Mouse (Mus musculus) kidney, adult 2 months (tissue): ENCODE measurements around the gene Cdk10. TPM values are rescaled to one million over a fixed set of nuclear protein-coding genes. Genes with fewer than 3 reads are reported as not detected.

Experiments
- DNase-seq: peaks from one replicate; pipeline ENCODE4 v3.0.0; 2021
- H3K27ac ChIP-seq: fragments of 200-500 bp; 2 replicates; pipeline ENCODE4 v1.5.1; 2012; ENCODE audit warnings: low read depth, low read length, control low read depth, inconsistent platforms; ENCODE audit not compliant: insufficient read depth
- H3K27me3 ChIP-seq: fragments of 200-500 bp; replicated peaks from 2 replicates; pipeline ENCODE4 v1.6.1; 2012; ENCODE audit warnings: mild to moderate bottlenecking, moderate library complexity, low read length, inconsistent platforms; ENCODE audit not compliant: control insufficient read depth, insufficient read depth
- H3K36me3 ChIP-seq: fragments of 200-500 bp; 2 replicates; pipeline ENCODE4 v1.6.1; 2012; ENCODE audit warnings: mild to moderate bottlenecking, moderate library complexity, low read length, inconsistent platforms; ENCODE audit not compliant: control insufficient read depth, insufficient read depth
- H3K4me1 ChIP-seq: fragments of 200-500 bp; 2 replicates; pipeline ENCODE4 v1.6.1; 2011; ENCODE audit warnings: low read length; ENCODE audit not compliant: control insufficient read depth, insufficient read depth
- H3K4me3 ChIP-seq: fragments of 200-500 bp; 2 replicates; pipeline ENCODE4 v1.5.1; 2011; ENCODE audit warnings: mild to moderate bottlenecking, low read depth, low read length, control low read depth; ENCODE audit not compliant: insufficient read depth
- CTCF ChIP-seq: fragments of 200-500 bp; conservative IDR thresholded peaks from 2 replicates; pipeline ENCODE4 v1.5.1; 2011; ENCODE audit warnings: low read depth, mild to moderate bottlenecking, control low read depth, low read length, moderate library complexity, mixed read lengths; ENCODE audit not compliant: insufficient read depth, insufficient read length
- POLR2A ChIP-seq: fragments of 200-500 bp; IDR thresholded peaks from one replicate; pipeline ENCODE4 v1.6.1; 2011; ENCODE audit warnings: low read depth, low read length, control low read depth
- WGBS: fragments of 180-500 bp; shearing (Covaris S2); methylation state at CpG from one replicate; pipeline ENCODE4 v1.1.7; 2018; 5-methylcytosine and 5-hydroxymethylcytosine counted together
- polyA plus RNA-seq: library from polyadenylated mRNA; depleted of rRNA; stranded (reverse); fragments of >200 nt; gene quantifications from 2 replicates; pipeline ENCODE4 v1.2.3, GENCODE M21; 2012; rRNA removed

Gene Cdk10
- polyA plus RNA-seq, 1 experiment, result 53.3 TPM

- Histone ChIP-seq H3K4me1 (no peaks in the 10 kb centered on the region), H3K36me3 (no peaks in the 10 kb centered on the region), H3K27me3 (no peaks in the 10 kb centered on the region), H3K27ac (no peak overlapping the region), H3K4me3 (no peak overlapping the region)
- TF ChIP-seq POLR2A (no peak), CTCF (no peak)
- 79% methylated on average over 5 of the region's 5 CpGs for WGBS
- no peak for DNase-seq
Measured at GRCm38 (mm10) chr8:123274447-123274846, 49.8 kb downstream of the Cdk10 start.

- 93% methylated on average over 12 of the region's 12 CpGs for WGBS
- DNase-seq, result no peak
- no peaks in the 10 kb centered on the region for H3K36me3 ChIP-seq
Measured at GRCm38 (mm10) chr8:123275096-123275495, 50.5 kb downstream of the Cdk10 start.

DNA sequence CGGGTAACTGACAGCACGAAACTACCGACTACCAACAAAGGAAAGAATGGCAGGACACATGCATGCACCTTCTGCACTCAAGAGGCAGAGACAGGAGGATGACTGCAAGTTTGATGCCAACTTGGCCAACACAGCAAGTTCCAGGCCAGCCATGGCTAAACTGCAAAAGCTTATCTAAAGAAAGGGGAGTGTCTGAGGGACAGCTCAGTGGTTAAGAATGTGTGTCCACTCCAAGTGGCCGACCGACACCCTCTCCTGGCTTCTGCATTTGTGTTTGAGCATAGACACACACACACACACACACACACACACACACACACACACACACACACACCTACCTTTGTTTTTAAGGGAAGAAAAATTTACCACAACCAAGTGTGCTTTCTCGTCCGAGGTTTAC is 53.8 kb downstream of the Cdk10 start:
- WGBS, result 70% methylated on average over 7 of the region's 7 CpGs

More at GRCm38 (mm10) chr8:123275096-123275495, 50.5 kb downstream of the Cdk10 start:
- Histone ChIP-seq H3K4me1 (no peaks in the 10 kb centered on the region), H3K27me3 (no peaks in the 10 kb centered on the region), H3K27ac (no peak overlapping the region), H3K4me3 (no peak overlapping the region)
- TF ChIP-seq CTCF (no peak), POLR2A (no peak)

GRCm38 (mm10) chr8:123279828-123280227 is 55.2 kb downstream of the Cdk10 start:
- Histone ChIP-seq H3K4me3 (no peak overlapping the region), H3K4me1 (no peaks in the 10 kb centered on the region), H3K27ac (no peak overlapping the region), H3K27me3 (no peaks in the 10 kb centered on the region), H3K36me3 (no peaks in the 10 kb centered on the region)
- 93% methylated on average over 4 of the region's 4 CpGs for WGBS
- TF ChIP-seq CTCF, result no peak
- TF ChIP-seq POLR2A, result no peak
- no peak for DNase-seq

More for the DNA sequence above, 53.8 kb downstream of the Cdk10 start:
- H3K36me3 ChIP-seq, result no peaks in the 10 kb centered on the region
- TF ChIP-seq CTCF (no peak), POLR2A (no peak)
- no peak overlapping the region for H3K4me3 ChIP-seq
- DNase-seq, result no peak
- H3K27me3 ChIP-seq, result no peaks in the 10 kb centered on the region
- H3K27ac ChIP-seq, result no peak overlapping the region
- no peaks in the 10 kb centered on the region for H3K4me1 ChIP-seq

DNA sequence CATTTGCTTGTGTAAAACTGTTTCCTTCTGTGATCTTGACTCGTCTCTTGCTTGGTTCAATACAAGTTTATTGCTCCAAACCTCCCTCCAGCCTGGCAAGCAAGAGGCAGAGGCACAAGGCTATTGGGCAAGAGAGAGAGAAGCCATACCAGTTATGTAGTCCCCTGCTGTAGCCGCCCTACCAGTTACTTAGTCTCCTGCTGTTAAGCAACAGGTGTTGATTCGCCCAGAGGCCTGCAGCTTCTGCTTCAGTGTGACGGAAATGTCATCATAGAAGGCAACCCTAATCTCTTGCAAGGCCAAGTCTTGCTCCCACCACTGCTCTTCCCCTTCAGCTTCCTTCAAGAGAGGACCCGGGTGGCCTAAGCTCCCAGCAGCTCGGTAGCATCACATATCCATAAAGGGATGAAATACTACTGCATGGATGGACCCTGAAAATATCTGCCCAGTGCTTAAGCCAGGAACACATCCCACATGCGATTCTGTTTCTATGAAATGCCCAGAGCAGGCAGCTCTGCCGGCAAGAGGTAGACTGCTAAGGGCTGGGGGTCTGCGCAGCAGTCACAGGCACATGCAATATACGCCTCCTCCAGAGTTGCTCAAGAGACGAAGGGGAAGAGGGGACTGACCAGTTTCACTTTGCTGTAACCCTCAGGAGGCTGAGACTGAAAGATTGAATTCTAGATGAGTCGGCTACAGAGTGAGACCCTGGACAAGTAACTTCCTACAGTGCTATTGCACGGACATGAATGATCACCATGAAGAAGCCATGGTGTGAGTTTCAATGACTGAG is 55.9 kb downstream of the Cdk10 start:
- Histone ChIP-seq H3K27ac (no peak overlapping the region), H3K36me3 (no peaks in the 10 kb centered on the region), H3K27me3 (no peaks in the 10 kb centered on the region), H3K4me3 (no peak overlapping the region), H3K4me1 (no peaks in the 10 kb centered on the region)
- TF ChIP-seq CTCF (no peak), POLR2A (no peak)
- WGBS, result 92% methylated on average over 13 of the region's 13 CpGs
- no peak for DNase-seq

Other genes with a start within 250 kb of the Cdk10 start
- gene Ankrd11, start 182.6 kb upstream of the Cdk10 start, polyA plus RNA-seq, result 32.7 and 36.1 TPM in 2 replicates
- 137 and 150 TPM in 2 replicates for gene Spg7, start 161.9 kb upstream of the Cdk10 start, polyA plus RNA-seq
- gene Rpl13, start 122.5 kb upstream of the Cdk10 start, polyA plus RNA-seq, result 960 and 1,412 TPM in 2 replicates
- gene Cpne7, start 107.5 kb upstream of the Cdk10 start, polyA plus RNA-seq, result 2.5 and 3.4 TPM in 2 replicates
- 10.8 and 11.2 TPM in 2 replicates for gene Sult5a1, start 66.5 kb upstream of the Cdk10 start, polyA plus RNA-seq
- gene Dpep1, start 38.6 kb upstream of the Cdk10 start, polyA plus RNA-seq, result 360 and 388 TPM in 2 replicates
- gene Chmp1a, start 12.1 kb upstream of the Cdk10 start, polyA plus RNA-seq, result 99.6 and 112 TPM in 2 replicates
- 3.5 and 4.6 TPM in 2 replicates for gene Spata33, start 12.0 kb upstream of the Cdk10 start, polyA plus RNA-seq
- 14.9 and 16.7 TPM in 2 replicates for gene Spata2l, start 11.4 kb downstream of the Cdk10 start, polyA plus RNA-seq
- gene Zfp276, start 29.4 kb downstream of the Cdk10 start, polyA plus RNA-seq, result 22.4 and 29.9 TPM in 2 replicates
- gene Vps9d1, start 29.5 kb downstream of the Cdk10 start, polyA plus RNA-seq, result 42.7 and 79.9 TPM in 2 replicates
- 15.9 and 19.2 TPM in 2 replicates for gene Fanca, start 93.7 kb downstream of the Cdk10 start, polyA plus RNA-seq
- 6.0 and 7.2 TPM in 2 replicates for gene Spire2, start 107.9 kb downstream of the Cdk10 start, polyA plus RNA-seq
- gene Tcf25, start 148.9 kb downstream of the Cdk10 start, polyA plus RNA-seq, result 164 and 166 TPM in 2 replicates
- not detected in 2 replicates for gene Mc1r, start 182.3 kb downstream of the Cdk10 start, polyA plus RNA-seq
- 3.9 and 12.0 TPM in 2 replicates for gene Tubb3, start 186.6 kb downstream of the Cdk10 start, polyA plus RNA-seq
- gene Def8, start 198.7 kb downstream of the Cdk10 start, polyA plus RNA-seq, result 87.1 and 97.6 TPM in 2 replicates